Mouse (Mus musculus) cerebellum, adult 9-11 months (tissue): ENCODE measurements around the gene Lipc.

Experiments used
- DNase-seq: peaks from one replicate; pipeline ENCODE4 v3.0.0; 2022

Gene Lipc

GRCm38 (mm10) chr9:70954226-70954625, 2.2 kb upstream of the Lipc start:
- DNase-seq: no peak

GRCm38 (mm10) chr9:70949336-70949735, 2.7 kb downstream of the Lipc start:
- no peak for DNase-seq

- no peak for DNase-seq
Observed at GRCm38 (mm10) chr9:70947312-70947711, 4.7 kb downstream of the Lipc start.

GRCm38 (mm10) chr9:70942686-70943333, 9.2 kb downstream of the Lipc start:
- DNase-seq: peak; percentile 51

- no peak for DNase-seq
Observed at GRCm38 (mm10) chr9:70939752-70940501, 12.1 kb downstream of the Lipc start.

GRCm38 (mm10) chr9:70938850-70939249, 13.2 kb downstream of the Lipc start:
- peak; percentile 50 for DNase-seq

GRCm38 (mm10) chr9:70938134-70938533, 13.9 kb downstream of the Lipc start:
- no peak for DNase-seq

- no peak for DNase-seq
Observed at GRCm38 (mm10) chr9:70934587-70935295, 17.3 kb downstream of the Lipc start.

- DNase-seq: peak; percentile 97
Observed at GRCm38 (mm10) chr9:70930641-70931020, 21.4 kb downstream of the Lipc start.

GRCm38 (mm10) chr9:70929840-70930640, 22.0 kb downstream of the Lipc start:
- no peak for DNase-seq

- no peak for DNase-seq
Observed at GRCm38 (mm10) chr9:70928472-70928871, 23.6 kb downstream of the Lipc start.

- DNase-seq: no peak
Observed at GRCm38 (mm10) chr9:70927701-70928100, 24.3 kb downstream of the Lipc start.

- no peak for DNase-seq
Observed at GRCm38 (mm10) chr9:70926820-70927588, 25.0 kb downstream of the Lipc start.

- DNase-seq: no peak
Observed at GRCm38 (mm10) chr9:70925225-70925624, 26.8 kb downstream of the Lipc start.

GRCm38 (mm10) chr9:70924763-70925162, 27.3 kb downstream of the Lipc start:
- no peak for DNase-seq

- DNase-seq: peak; percentile 67
Observed at GRCm38 (mm10) chr9:70921781-70922565, 30.1 kb downstream of the Lipc start.

GRCm38 (mm10) chr9:70921132-70921531, 30.9 kb downstream of the Lipc start:
- no peak for DNase-seq

GRCm38 (mm10) chr9:70919271-70919670, 32.8 kb downstream of the Lipc start:
- DNase-seq: no peak

GRCm38 (mm10) chr9:70916516-70916915, 35.5 kb downstream of the Lipc start:
- DNase-seq: no peak

GRCm38 (mm10) chr9:70915356-70915685, 36.7 kb downstream of the Lipc start:
- no peak for DNase-seq

GRCm38 (mm10) chr9:70914659-70915355, 37.2 kb downstream of the Lipc start:
- no peak for DNase-seq
